Mouse (Mus musculus): Measurements from ENCODE around the gene Nav2.

- TF ChIP-seq CTCF (conservative IDR thresholded peaks at IDR 0.05; ENCODE audit: low read length) (no peak), NANOG (IDR thresholded peaks at IDR 0.05; ENCODE audit: borderline replicate concordance, low read length) (no peak)
Measured at GRCm38 (mm10) chr7:48959316-48959661, 50.8 kb downstream of the Nav2 start.

Measured in E14TG2a.4 (cell line).